Mouse (Mus musculus) forebrain, embryonic 11.5 days (tissue): ENCODE results near the gene Olfr887. TPM values are rescaled to one million over a fixed set of nuclear protein-coding genes. Genes with fewer than 3 reads are reported as not detected.

Source experiments
- ATAC-seq: fragments of 200-750 bp; cut with Nextera tagmentation; replicated peaks from 2 replicates; pipeline ENCODE4 v1.8.0; 2017; ENCODE audit warnings: moderate TSS enrichment; ENCODE audit not compliant: low FRiP score
- DNase-seq: peaks from one replicate; pipeline ENCODE4 v3.0.0-alpha.2; 2017; ENCODE audit warnings: low spot score
- H3K27ac ChIP-seq: fragments of 300-500 bp; sonication (generic); 2 replicates; pipeline ENCODE4 v1.5.1; 2014; ENCODE audit warnings: low read depth, low read length
- H3K27me3 ChIP-seq: fragments of 300-500 bp; sonication (generic); 2 replicates; pipeline ENCODE4 v1.6.1; 2014; ENCODE audit warnings: mild to moderate bottlenecking, low read length, mixed read lengths; ENCODE audit not compliant: control insufficient read depth, insufficient read depth
- H3K36me3 ChIP-seq: fragments of 300-500 bp; sonication (generic); 2 replicates; pipeline ENCODE4 v1.6.1; 2014; ENCODE audit warnings: mild to moderate bottlenecking, low read length, moderate library complexity, mixed read lengths; ENCODE audit not compliant: control insufficient read depth, insufficient read depth
- H3K4me1 ChIP-seq: fragments of 300-500 bp; sonication (generic); replicated peaks from 2 replicates; pipeline ENCODE4 v1.6.1; 2014; ENCODE audit warnings: low read length, mixed read lengths; ENCODE audit not compliant: control insufficient read depth, insufficient read depth
- H3K4me2 ChIP-seq: fragments of 300-500 bp; sonication (generic); 2 replicates; pipeline ENCODE4 v1.6.1; 2014; ENCODE audit warnings: low read depth, mild to moderate bottlenecking, low read length, moderate library complexity, mixed read lengths; ENCODE audit not compliant: severe bottlenecking
- H3K4me3 ChIP-seq: fragments of 300-500 bp; sonication (generic); 2 replicates; pipeline ENCODE4 v1.5.1; 2014; ENCODE audit warnings: low read depth, low read length
- H3K9ac ChIP-seq: fragments of 300-500 bp; sonication (generic); 2 replicates; pipeline ENCODE4 v1.6.1; 2014; ENCODE audit warnings: low read length
- H3K9me3 ChIP-seq: fragments of 300-500 bp; sonication (generic); 2 replicates; pipeline ENCODE4 v1.6.1; 2016; ENCODE audit warnings: low read length, mixed read lengths; ENCODE audit not compliant: control insufficient read depth
- WGBS: fragments of 180-500 bp; shearing (Covaris S2); extraction: QIAGEN DNeasy Blood & Tissue Kit; methylation state at CpG from one replicate; pipeline ENCODE4 v1.1.7; 2014; 5-methylcytosine and 5-hydroxymethylcytosine counted together
- polyA plus RNA-seq: library from polyadenylated mRNA; unstranded; fragments of >200 nt; fragmentation: Nextera tagmentation; extraction: Ambion mirVana; gene quantifications from 2 replicates; pipeline ENCODE4 v1.2.1, GENCODE M21; 2014

Gene Olfr887
- not detected in 2 replicates for polyA plus RNA-seq

DNA sequence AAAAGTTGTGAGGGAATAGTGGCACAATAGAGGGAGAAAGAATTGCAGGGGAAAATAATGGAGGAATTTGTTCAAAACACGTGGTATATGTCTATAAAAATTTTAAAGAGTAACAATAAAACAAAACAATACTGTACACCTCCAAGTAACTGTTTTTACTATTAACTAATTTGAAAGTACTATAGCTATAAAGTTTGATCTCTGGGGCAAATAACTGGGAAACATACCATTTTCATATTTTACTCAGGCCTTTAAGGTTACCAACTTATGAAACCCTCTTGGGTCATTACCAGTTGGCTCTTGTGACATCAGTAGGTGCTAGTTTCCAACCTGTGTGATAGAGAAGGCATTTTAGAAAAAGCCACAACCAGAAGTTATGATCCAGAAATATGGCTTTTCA, at the start of gene Olfr887:
Olfr887 (plus strand) TSS at position 301 of the 400 bp plus-strand sequence.
- Histone ChIP-seq H3K4me3 (no peak within 1 kb of the TSS), H3K9ac (no peak within 1 kb of the TSS), H3K9me3 (no peaks in the 10 kb centered on the region), H3K27ac (no peak within 1 kb of the TSS), H3K27me3 (no peaks in the 10 kb centered on the region), H3K4me2 (no peak within 1 kb of the TSS), H3K36me3 (no peaks in the 10 kb centered on the region), H3K4me1 (no peaks in the 10 kb centered on the region)
- DNase-seq: no peak
- ATAC-seq: no peak
- WGBS: 91% methylated on average over 1 of the region's 1 CpGs

DNA sequence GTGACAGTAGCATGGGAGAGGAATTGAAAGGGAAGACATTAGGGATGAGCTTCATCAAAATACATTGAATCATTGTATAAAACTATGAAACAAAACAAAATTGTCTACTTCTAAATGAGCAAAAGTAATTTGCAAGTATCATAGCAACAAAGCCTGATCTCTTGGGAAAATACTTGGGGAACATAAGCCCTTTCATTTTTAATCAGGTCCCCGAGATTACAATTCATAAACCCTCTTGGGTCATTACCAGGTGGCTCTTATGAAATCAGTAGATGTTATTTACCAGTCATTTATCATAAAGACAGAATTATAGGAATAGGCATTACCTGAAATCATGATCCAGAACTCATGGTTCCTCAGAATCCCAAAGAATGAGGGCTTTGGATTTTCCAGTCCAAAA, 37.6 kb upstream of the Olfr887 start, which contains the start of gene Olfr884:
Olfr884 (plus strand) TSS at position 301 of the 400 bp plus-strand sequence.
- 78% methylated on average over 1 of the region's 1 CpGs for WGBS
- Histone ChIP-seq H3K4me2 (no peak within 1 kb of the TSS), H3K9me3 (no peaks in the 10 kb centered on the region), H3K27ac (no peak within 1 kb of the TSS), H3K4me3 (no peak within 1 kb of the TSS), H3K9ac (no peak within 1 kb of the TSS), H3K27me3 (no peaks in the 10 kb centered on the region), H3K36me3 (no peaks in the 10 kb centered on the region), H3K4me1 (no peaks in the 10 kb centered on the region)
- ATAC-seq (no peak), DNase-seq (no peak)

DNA sequence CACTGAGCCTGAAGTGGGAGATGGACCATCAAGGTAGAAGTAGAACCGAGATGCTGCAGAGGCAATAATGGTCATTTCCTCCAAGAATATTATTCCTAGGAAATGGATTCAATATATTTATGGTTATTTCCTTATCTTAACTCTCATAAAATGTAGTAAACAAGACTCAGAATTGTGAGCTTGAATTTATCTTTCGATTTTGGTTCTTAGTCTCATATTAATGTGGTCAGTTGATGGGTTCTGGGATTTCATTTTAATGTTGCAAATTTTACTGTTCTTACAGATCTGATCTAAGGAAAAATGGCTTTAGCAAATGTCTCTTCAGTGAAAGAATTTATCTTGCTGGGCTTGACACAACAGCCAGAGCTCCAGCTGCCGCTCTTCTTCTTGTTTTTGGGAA, 22.9 kb upstream of the Olfr887 start, which contains the start of gene Olfr885:
Olfr885 (plus strand) TSS at position 301 of the 400 bp plus-strand sequence.
- 95% methylated on average over 3 of the region's 3 CpGs for WGBS
- no peak for ATAC-seq
- no peaks in the 10 kb centered on the region for H3K4me1 ChIP-seq
- H3K4me2 ChIP-seq: no peak within 1 kb of the TSS
- H3K27me3 ChIP-seq: no peaks in the 10 kb centered on the region
- H3K9me3 ChIP-seq: no peaks in the 10 kb centered on the region
- H3K27ac ChIP-seq: no peak within 1 kb of the TSS
- H3K4me3 ChIP-seq: no peak within 1 kb of the TSS
- no peak for DNase-seq
- H3K36me3 ChIP-seq: no peaks in the 10 kb centered on the region
- H3K9ac ChIP-seq: no peak within 1 kb of the TSS

DNA sequence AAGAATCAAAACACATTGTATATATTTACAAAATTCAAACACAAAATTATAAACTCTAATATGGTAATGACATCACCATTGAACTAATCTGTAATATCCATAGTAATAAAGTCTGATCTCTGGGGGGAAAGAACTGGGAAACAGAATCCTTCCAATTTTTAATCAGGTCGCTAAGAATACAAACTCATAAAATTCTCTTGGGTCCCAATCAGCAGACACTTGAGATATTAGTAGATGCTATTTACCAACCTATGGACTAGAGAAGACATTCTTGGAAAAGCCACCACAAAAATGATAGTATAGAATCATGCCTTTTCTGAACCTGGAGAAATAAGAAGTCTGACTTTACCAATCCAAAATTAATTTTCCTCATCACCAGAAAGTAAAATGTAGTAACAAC, 24.0 kb downstream of the Olfr887 start, which contains the start of gene Olfr888:
Olfr888 (plus strand) TSS at position 301 of the 400 bp plus-strand sequence.
- Histone ChIP-seq H3K4me1 (no peaks in the 10 kb centered on the region), H3K9ac (no peak within 1 kb of the TSS), H3K4me3 (no peak within 1 kb of the TSS), H3K4me2 (no peak within 1 kb of the TSS), H3K27me3 (no peaks in the 10 kb centered on the region), H3K36me3 (no peaks in the 10 kb centered on the region), H3K27ac (no peak within 1 kb of the TSS), H3K9me3 (no peaks in the 10 kb centered on the region)
- ATAC-seq (no peak), DNase-seq (no peak)
- WGBS: 87% methylated on average over 1 of the region's 1 CpGs

DNA sequence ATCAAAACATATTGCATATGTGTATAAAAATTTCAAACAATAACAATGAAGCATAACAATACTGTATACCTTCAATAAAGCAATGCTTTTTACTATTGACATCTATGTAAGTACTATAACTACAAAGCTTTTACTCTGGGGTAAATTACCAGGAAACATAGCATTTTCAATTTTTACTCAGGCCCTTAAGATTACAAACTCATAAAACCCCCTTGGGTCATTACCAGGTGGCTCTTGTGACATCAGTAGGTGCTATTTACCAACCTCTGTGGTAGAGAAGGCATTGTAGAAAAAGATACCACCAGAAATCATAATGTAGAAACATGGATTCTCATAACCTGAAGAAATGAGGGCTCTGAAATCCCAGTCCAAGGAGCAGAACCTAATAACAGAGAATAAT, 31.0 kb downstream of the Olfr887 start, which contains the start of gene Olfr889:
Olfr889 (plus strand) TSS at position 301 of the 400 bp plus-strand sequence.
- Histone ChIP-seq H3K27ac (no peak within 1 kb of the TSS), H3K36me3 (no peaks in the 10 kb centered on the region), H3K4me1 (no peaks in the 10 kb centered on the region), H3K27me3 (no peaks in the 10 kb centered on the region), H3K4me2 (no peak within 1 kb of the TSS), H3K4me3 (no peak within 1 kb of the TSS), H3K9me3 (no peaks in the 10 kb centered on the region), H3K9ac (no peak within 1 kb of the TSS)
- ATAC-seq (no peak), DNase-seq (no peak)

Other genes with a start within 250 kb of the Olfr887 start
- gene Olfr877, start 229.8 kb upstream of the Olfr887 start, polyA plus RNA-seq: 0.12 TPM in 1 of 2 replicates, not detected in the other
- not detected in 2 replicates for gene Olfr145, start 187.3 kb upstream of the Olfr887 start, polyA plus RNA-seq
- not detected in 2 replicates for gene Olfr878, start 166.2 kb upstream of the Olfr887 start, polyA plus RNA-seq
- not detected in 2 replicates for gene Olfr881, start 92.2 kb upstream of the Olfr887 start, polyA plus RNA-seq
- gene Olfr883, start 58.3 kb upstream of the Olfr887 start, polyA plus RNA-seq: not detected in 2 replicates
- gene Olfr884, start 37.5 kb upstream of the Olfr887 start, polyA plus RNA-seq: not detected in 2 replicates
- not detected in 2 replicates for gene Olfr885, start 22.8 kb upstream of the Olfr887 start, polyA plus RNA-seq
- not detected in 2 replicates for gene Olfr888, start 24.1 kb downstream of the Olfr887 start, polyA plus RNA-seq
- 0.11 and 0.12 TPM in 2 replicates for gene Olfr889, start 31.1 kb downstream of the Olfr887 start, polyA plus RNA-seq
- gene Olfr890, start 58.4 kb downstream of the Olfr887 start, polyA plus RNA-seq: not detected in 2 replicates
- not detected in 2 replicates for gene Olfr891, start 96.7 kb downstream of the Olfr887 start, polyA plus RNA-seq
- gene Olfr893, start 124.3 kb downstream of the Olfr887 start, polyA plus RNA-seq: not detected in 2 replicates
- not detected in 2 replicates for gene Olfr894, start 134.0 kb downstream of the Olfr887 start, polyA plus RNA-seq
- not detected in 2 replicates for gene Olfr143, start 168.7 kb downstream of the Olfr887 start, polyA plus RNA-seq
- not detected in 2 replicates for gene Olfr895, start 183.8 kb downstream of the Olfr887 start, polyA plus RNA-seq
- gene Olfr896-ps1, start 207.0 kb downstream of the Olfr887 start, polyA plus RNA-seq: not detected in 2 replicates
- gene Olfr25, start 245.0 kb downstream of the Olfr887 start, polyA plus RNA-seq: not detected in 2 replicates